Mouse (Mus musculus) liver, adult 2 months (tissue): ENCODE results near the gene Cdc42bpa. TPM values are rescaled to one million over a fixed set of nuclear protein-coding genes. Genes with fewer than 3 reads are reported as not detected.

Experiments
- DNase-seq: peaks from one replicate; pipeline ENCODE4 v3.0.0-alpha.2; 2011; ENCODE audit warnings: low read depth, low spot score; ENCODE audit errors: extremely low read depth
- H3K27ac ChIP-seq: fragments of 200-500 bp; replicated peaks from 2 replicates; pipeline ENCODE4 v1.5.1; 2012; ENCODE audit warnings: low read depth, mild to moderate bottlenecking, control low read depth, inconsistent platforms, low read length; ENCODE audit not compliant: insufficient read depth
- H3K27me3 ChIP-seq: fragments of 200-500 bp; 2 replicates; pipeline ENCODE4 v1.6.1; 2012; ENCODE audit warnings: mild to moderate bottlenecking, moderate library complexity, low read length, inconsistent platforms; ENCODE audit not compliant: control insufficient read depth, insufficient read depth
- H3K36me3 ChIP-seq: fragments of 200-500 bp; 2 replicates; pipeline ENCODE4 v1.6.1; 2012; ENCODE audit warnings: low read length, inconsistent platforms; ENCODE audit not compliant: control insufficient read depth, insufficient read depth
- H3K4me1 ChIP-seq: fragments of 200-500 bp; 2 replicates; pipeline ENCODE4 v1.6.1; 2011; ENCODE audit warnings: low read length; ENCODE audit not compliant: control insufficient read depth, insufficient read depth
- H3K4me3 ChIP-seq: fragments of 200-500 bp; 2 replicates; pipeline ENCODE4 v1.5.1; 2011; ENCODE audit warnings: low read depth, mild to moderate bottlenecking, control low read depth, low read length, moderate library complexity; ENCODE audit not compliant: insufficient read depth
- H3K79me2 ChIP-seq: fragments of 200-500 bp; 2 replicates; pipeline ENCODE4 v1.6.1; 2012; ENCODE audit warnings: inconsistent platforms, mild to moderate bottlenecking, low read length, moderate library complexity; ENCODE audit not compliant: control insufficient read depth, insufficient read depth
- H3K9ac ChIP-seq: fragments of 200-500 bp; 2 replicates; pipeline ENCODE4 v1.6.1; 2012; ENCODE audit warnings: low read depth, mild to moderate bottlenecking, control low read depth, inconsistent platforms, low read length
- CTCF ChIP-seq: fragments of 200-500 bp; IDR thresholded peaks from 2 replicates; pipeline ENCODE4 v1.5.1; 2011; ENCODE audit warnings: low read depth, low read length, control low read depth
- POLR2A ChIP-seq: fragments of 200-500 bp; IDR thresholded peaks from 2 replicates; pipeline ENCODE4 v1.6.1; 2011; ENCODE audit warnings: low read length, control low read depth; ENCODE audit not compliant: insufficient read depth; ENCODE audit errors: extremely low read depth
- WGBS: fragments of 180-500 bp; shearing (Covaris S2); methylation state at CpG from one replicate; pipeline ENCODE4 v1.1.7; 2018; 5-methylcytosine and 5-hydroxymethylcytosine counted together
- polyA plus RNA-seq: library from polyadenylated mRNA; depleted of rRNA; stranded (reverse); fragments of >200 nt; gene quantifications from 2 replicates; pipeline ENCODE4 v1.2.3, GENCODE M21; 2012
- total RNA-seq: library from RNA; depleted of rRNA; stranded (reverse); fragments of >200 nt; gene quantifications from 2 replicates; pipeline ENCODE4 v1.2.3, GENCODE M21; 2014

Gene Cdc42bpa
- total and polyA plus RNA-seq, 2 experiments: 7.0 to 24.7 TPM

DNA sequence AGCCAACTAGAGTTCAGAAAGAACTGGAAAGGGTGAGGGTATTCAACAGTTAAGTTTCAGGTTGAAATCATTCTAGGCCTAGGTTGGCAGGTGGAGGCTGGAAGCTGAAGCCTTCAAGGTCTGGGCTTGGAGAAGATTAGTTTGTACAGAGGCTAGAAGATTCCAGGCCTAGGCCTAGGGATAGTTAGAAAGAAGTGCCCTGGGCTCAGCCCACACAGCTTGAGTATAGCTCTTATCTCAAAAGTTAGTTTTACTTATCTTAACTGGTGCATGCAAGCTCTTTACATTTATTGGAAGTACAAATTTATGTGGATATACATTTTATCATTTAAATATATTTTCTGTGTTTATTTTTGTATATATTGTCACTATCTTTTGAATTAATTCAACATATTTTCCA, 21.4 kb downstream of the Cdc42bpa start:
- no peak for TF ChIP-seq CTCF
- no peak for TF ChIP-seq POLR2A
- no peak for DNase-seq
- no peaks in the 10 kb centered on the region for H3K27me3 ChIP-seq
- H3K27ac ChIP-seq: peak overlapping the region; percentile 25; the same call in 1 of the 2 replicates
- no peak overlapping the region for H3K4me3 ChIP-seq
- H3K79me2 ChIP-seq: peaks cover 39% of the 10 kb centered on the region
- no peaks in the 10 kb centered on the region for H3K36me3 ChIP-seq
- peaks cover 11% of the 10 kb centered on the region; the same call in 1 of the 2 replicates for H3K4me1 ChIP-seq
- H3K9ac ChIP-seq: no peak overlapping the region

- peaks cover 11% of the 10 kb centered on the region; the same call in 1 of the 2 replicates for H3K4me1 ChIP-seq
- H3K27me3 ChIP-seq: no peaks in the 10 kb centered on the region
- H3K79me2 ChIP-seq: peaks cover 38% of the 10 kb centered on the region
- H3K36me3 ChIP-seq: no peaks in the 10 kb centered on the region
- TF ChIP-seq CTCF: no peak
- TF ChIP-seq POLR2A: no peak
- H3K27ac ChIP-seq: peak overlapping the region; percentile 83
- WGBS: 13% methylated on average over 1 of the region's 1 CpGs
- H3K9ac ChIP-seq: no peak overlapping the region
- peak; percentile 85 for DNase-seq
- H3K4me3 ChIP-seq: no peak overlapping the region
Measured at GRCm38 (mm10) chr1:179982183-179982582, 21.9 kb downstream of the Cdc42bpa start.

DNA sequence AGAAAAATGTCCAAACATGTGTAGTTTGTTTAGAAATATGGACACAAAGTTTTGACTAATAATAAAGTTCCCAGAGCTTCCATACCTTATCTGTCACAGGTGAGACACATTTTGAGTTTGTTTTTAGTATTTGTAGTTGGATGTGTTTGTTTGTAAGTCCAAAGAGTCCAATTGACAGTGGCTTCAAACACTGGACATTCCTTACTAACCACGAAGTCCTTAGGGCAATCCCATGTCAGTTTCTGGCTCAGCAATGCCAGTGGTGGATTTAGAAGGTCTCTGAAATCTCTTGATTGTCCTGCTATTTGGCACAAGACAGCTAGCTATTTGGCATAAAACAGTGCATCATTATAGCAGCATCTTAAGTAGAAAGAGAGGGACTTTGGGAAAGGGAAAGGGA, 22.7 kb downstream of the Cdc42bpa start:
- TF ChIP-seq CTCF (no peak), POLR2A (no peak)
- Histone ChIP-seq H3K27ac (peak overlapping the region; percentile 50), H3K4me1 (peaks cover 11% of the 10 kb centered on the region; the same call in 1 of the 2 replicates), H3K36me3 (no peaks in the 10 kb centered on the region), H3K79me2 (peaks cover 31% of the 10 kb centered on the region), H3K4me3 (no peak overlapping the region), H3K27me3 (no peaks in the 10 kb centered on the region), H3K9ac (no peak overlapping the region)
- peak; percentile 95 for DNase-seq
- WGBS: 18% methylated on average over 1 of the region's 1 CpGs

DNA sequence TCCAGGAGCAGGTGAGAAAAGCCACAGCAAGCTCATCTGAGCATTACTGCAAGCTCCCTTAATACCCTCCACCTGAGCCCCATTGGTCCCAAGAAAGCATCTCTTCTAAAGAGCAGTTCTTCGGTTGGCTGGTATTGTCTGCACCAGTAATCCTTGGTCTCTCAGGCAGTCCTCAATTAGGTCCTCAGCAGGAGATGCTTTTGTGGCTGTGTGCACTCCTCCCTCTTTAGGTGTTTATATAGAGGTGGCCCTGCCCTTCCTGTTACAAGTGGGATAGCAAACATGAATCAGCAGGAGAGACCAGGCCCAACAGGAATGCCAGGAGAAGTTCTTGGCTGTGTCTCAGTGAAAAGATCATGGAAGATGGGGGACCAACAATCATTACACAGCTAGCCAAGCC, 23.9 kb downstream of the Cdc42bpa start:
- Histone ChIP-seq H3K4me1 (peaks cover 11% of the 10 kb centered on the region; the same call in 1 of the 2 replicates), H3K27ac (no peak overlapping the region), H3K27me3 (no peaks in the 10 kb centered on the region), H3K79me2 (peaks cover 29% of the 10 kb centered on the region), H3K36me3 (no peaks in the 10 kb centered on the region), H3K9ac (no peak overlapping the region), H3K4me3 (no peak overlapping the region)
- DNase-seq: no peak
- no peak for TF ChIP-seq POLR2A
- TF ChIP-seq CTCF: no peak
- WGBS: 88% methylated on average over 1 of the region's 1 CpGs

DNA sequence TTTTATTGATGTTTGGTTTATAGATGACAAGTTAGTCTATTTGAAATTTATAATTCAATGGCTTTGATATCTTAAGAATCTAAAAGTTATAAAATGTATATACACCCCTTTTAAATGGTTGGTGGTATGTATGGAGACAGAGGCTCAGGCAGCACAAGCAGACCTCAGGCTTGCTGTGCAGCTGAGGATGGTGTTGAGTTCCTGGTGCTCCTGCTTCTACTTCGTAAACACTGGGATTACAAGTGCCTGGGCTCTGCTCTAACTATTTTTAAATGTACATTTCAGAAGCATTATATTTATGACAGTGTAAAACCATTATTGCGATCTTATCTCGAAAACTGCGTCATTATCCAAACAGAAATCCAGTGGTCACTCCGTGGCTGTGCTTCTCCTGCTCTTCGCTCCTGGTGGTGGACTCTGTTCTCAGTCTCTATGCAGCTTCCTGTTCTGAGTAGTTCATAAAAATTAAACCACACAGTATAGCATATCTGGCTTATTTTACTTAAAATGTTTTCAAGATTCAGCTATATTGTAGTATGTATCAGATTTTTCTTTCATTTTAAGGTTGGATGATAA, 31.5 kb downstream of the Cdc42bpa start:
- peak overlapping the region; percentile 42; the same call in 1 of the 2 replicates for H3K9ac ChIP-seq
- no peak for TF ChIP-seq POLR2A
- TF ChIP-seq CTCF: peak; percentile 25; the same call in 1 of the 2 replicates
- peaks cover 2% of the 10 kb centered on the region; the same call in 1 of the 2 replicates for H3K4me1 ChIP-seq
- 16% methylated on average over 6 of the region's 6 CpGs for WGBS
- H3K27ac ChIP-seq: peak overlapping the region; percentile 31; the same call in 1 of the 2 replicates
- H3K36me3 ChIP-seq: no peaks in the 10 kb centered on the region
- H3K79me2 ChIP-seq: peaks cover 9% of the 10 kb centered on the region
- DNase-seq: peak; percentile 76
- H3K27me3 ChIP-seq: no peaks in the 10 kb centered on the region
- H3K4me3 ChIP-seq: peak overlapping the region; percentile 20; the same call in 1 of the 2 replicates

DNA sequence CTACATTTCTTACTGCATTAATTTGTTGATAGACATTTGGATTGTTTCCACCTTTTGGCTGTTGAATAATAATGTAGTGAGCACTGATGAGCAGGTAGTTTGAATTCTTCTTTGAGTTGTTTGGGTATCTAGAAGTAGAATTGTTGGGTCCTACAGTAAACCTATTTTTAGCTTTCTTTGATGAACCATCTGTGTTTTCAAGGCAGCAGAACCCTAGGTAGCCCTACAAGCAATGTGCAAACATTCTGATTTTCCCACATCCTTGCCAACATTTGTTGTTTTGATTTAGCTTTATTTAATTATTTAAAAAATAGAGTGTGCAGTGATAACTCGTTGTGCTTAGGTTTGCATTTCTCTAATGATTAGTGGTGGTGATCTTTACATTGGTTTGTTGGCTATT, 32.0 kb downstream of the Cdc42bpa start:
- Histone ChIP-seq H3K4me3 (no peak overlapping the region), H3K9ac (no peak overlapping the region), H3K79me2 (peaks cover 7% of the 10 kb centered on the region; the same call in 1 of the 2 replicates), H3K4me1 (peaks cover 2% of the 10 kb centered on the region; the same call in 1 of the 2 replicates), H3K27ac (no peak overlapping the region), H3K36me3 (no peaks in the 10 kb centered on the region), H3K27me3 (no peaks in the 10 kb centered on the region)
- no peak for DNase-seq
- 11% methylated on average over 1 of the region's 1 CpGs for WGBS
- no peak for TF ChIP-seq CTCF
- TF ChIP-seq POLR2A: no peak
